In genomic region chr2:72078140-72078521, GRCm38 (mm10) we compare ENCODE assay signal across 12 mouse cellular contexts.
A peak's percentile ranks its signal among the peaks of the same experiment; 100 is the strongest.
DNase-seq lines count a peak whose midpoint lies in the region; ATAC-seq and TF ChIP-seq lines count a peak whose summit lies in the region.
"Had no signal": no experiment of that assay in that cellular context is flagged by ENCODE, and none has a peak within 500 bp of the region (broad histone marks: within the 10 kb centered on the region; RNA-seq: fewer than 3 reads in every experiment).

No protein-coding gene starts in this region.

- no peak overlapping the region for H3K4me2 ChIP-seq in forebrain, postnatal 0 days (ENCODE audit: low read depth)
- no peak overlapping the region for H3K4me2 ChIP-seq in forebrain, embryonic 14.5 days (ENCODE audit: low read length)

- H3K27ac ChIP-seq in forebrain, postnatal 0 days (ENCODE audit: low read depth, low read length) = no peak overlapping the region; the same call in 1 of the 2 replicates
- H3K27ac ChIP-seq in forebrain, embryonic 14.5 days (ENCODE audit: low read depth, low read length) = no peak overlapping the region

- H3K4me1 ChIP-seq in forebrain, postnatal 0 days (ENCODE audit: insufficient read depth) = no peaks in the 10 kb centered on the region
- H3K4me1 ChIP-seq in forebrain, embryonic 14.5 days (ENCODE audit: control insufficient read depth, insufficient read depth, low read length) = 0 out of 2 replicates have a peak, but pooled peaks cover 2% of the 10 kb centered on the region

- ATAC-seq in forebrain, postnatal 0 days = peak; percentile 62; the same call in 1 of the 2 replicates
- ATAC-seq in forebrain, embryonic 14.5 days = no peak

- no peak overlapping the region for H3K9ac ChIP-seq in forebrain, postnatal 0 days
- H3K9ac ChIP-seq in forebrain, embryonic 14.5 days (ENCODE audit: low read length) = no peak overlapping the region

- no peaks in the 10 kb centered on the region for H3K36me3 ChIP-seq in forebrain, postnatal 0 days (ENCODE audit: insufficient read depth)
- H3K36me3 ChIP-seq in forebrain, embryonic 14.5 days (ENCODE audit: control insufficient read depth, insufficient read depth, low read length) = no peaks in the 10 kb centered on the region

- no peak for TF ChIP-seq CTCF in forebrain, postnatal 0 days (IDR thresholded peaks at IDR 0.05; ENCODE audit: low read depth)

- WGBS in forebrain, postnatal 0 days = 54% methylated on average over 6 of the region's 6 CpGs
- 65% methylated on average over 6 of the region's 6 CpGs for WGBS in forebrain, embryonic 14.5 days

- no peaks in the 10 kb centered on the region for H3K27me3 ChIP-seq in forebrain, postnatal 0 days (ENCODE audit: insufficient read depth, low read length)
- no peaks in the 10 kb centered on the region for H3K27me3 ChIP-seq in forebrain, embryonic 14.5 days (replicated peaks; ENCODE audit: control insufficient read depth, insufficient read depth, low read length)

- no peaks in the 10 kb centered on the region for H3K9me3 ChIP-seq in forebrain, postnatal 0 days (ENCODE audit: low read length)
- H3K9me3 ChIP-seq in forebrain, embryonic 14.5 days (replicated peaks; ENCODE audit: control insufficient read depth, low read length) = no peaks in the 10 kb centered on the region

- no peak overlapping the region for H3K4me3 ChIP-seq in forebrain, postnatal 0 days (ENCODE audit: low read depth, low read length)
- no peak overlapping the region for H3K4me3 ChIP-seq in forebrain, embryonic 14.5 days (ENCODE audit: low read depth, low read length)
- H3K4me3 ChIP-seq: erythroblast, embryonic 14.5 days had no signal

- no peak for DNase-seq in forebrain, postnatal 0 days
- DNase-seq in forebrain, embryonic 14.5 days (ENCODE audit: low spot score) = no peak
- peak; percentile 22 to 43 for DNase-seq in spleen, adult 18-20 months
- DNase-seq in spleen, adult 12 weeks (ENCODE audit: low spot score) = no peak
- DNase-seq in gonadal fat pad, adult 2 months (ENCODE audit: low read depth) = peak; percentile 79
- no peak for DNase-seq in yolk sac, embryonic 10.5 days (ENCODE audit: low spot score)
- DNase-seq in urinary bladder, adult 2 months (ENCODE audit: low spot score) = no peak
- DNase-seq in kidney, postnatal 4 days = no peak
- DNase-seq: gastrocnemius, postnatal 36 days; kidney, adult 2 months; lung, postnatal 4 days had no signal

Comparison
In these comparisons a context has a peak if more than half of its experiments do, and no peak if none do; other contexts are left out.
1. DNase-seq: peak in spleen, adult 18-20 months (2 of 2) and gonadal fat pad, adult 2 months (single experiment); none in forebrain, postnatal 0 days (single experiment), forebrain, embryonic 14.5 days (single experiment), spleen, adult 12 weeks (single experiment), yolk sac, embryonic 10.5 days (single experiment), urinary bladder, adult 2 months (single experiment) and kidney, postnatal 4 days (0 of 2).